Mouse (Mus musculus): Measurements from ENCODE around the gene Pak7. TPM values are rescaled to one million over a fixed set of nuclear protein-coding genes. Genes with fewer than 3 reads are reported as not detected.
"Not testable (repeated sequence)": the region's sequence is repeated elsewhere in the genome, so short reads cannot be mapped to it uniquely, and the experiment has no call there.

Gene Pak7
- polyA plus RNA-seq, 1 experiment from 2014 or later = 17.2 TPM

GRCm38 (mm10) chr2:136297371-136297770 lies 90.4 kb downstream of the Pak7 start:
- 79% methylated on average over 1 of the region's 1 CpGs for WGBS
- H3K4me1 ChIP-seq (replicated peaks; ENCODE audit: control insufficient read depth, insufficient read depth, low read length) = no peaks in the 10 kb centered on the region
- H3K27me3 ChIP-seq (ENCODE audit: control insufficient read depth, insufficient read depth, low read length) = no peaks in the 10 kb centered on the region
- H3K4me2 ChIP-seq (replicated peaks; ENCODE audit: low read depth, low read length) = no peak overlapping the region
- no peak overlapping the region for H3K9ac ChIP-seq (ENCODE audit: low read depth, low read length)
- ATAC-seq (ENCODE audit: low FRiP score) (no peak), DNase-seq (ENCODE audit: low spot score) (no peak)
- H3K36me3 ChIP-seq (ENCODE audit: control insufficient read depth, insufficient read depth, low read length) = no peaks in the 10 kb centered on the region
- no peak overlapping the region for H3K27ac ChIP-seq (ENCODE audit: low read depth, low read length)
- no peaks in the 10 kb centered on the region for H3K9me3 ChIP-seq (ENCODE audit: control insufficient read depth, low read length)
- no peak overlapping the region for H3K4me3 ChIP-seq (ENCODE audit: low read depth, low read length)

GRCm38 (mm10) chr2:136282043-136282442 lies 105.7 kb downstream of the Pak7 start:
- Histone ChIP-seq H3K4me1 (replicated peaks; ENCODE audit: control insufficient read depth, insufficient read depth, low read length) (no peaks in the 10 kb centered on the region), H3K4me2 (replicated peaks; ENCODE audit: low read depth, low read length) (no peak overlapping the region), H3K4me3 (ENCODE audit: low read depth, low read length) (no peak overlapping the region), H3K9me3 (ENCODE audit: control insufficient read depth, low read length) (no peaks in the 10 kb centered on the region), H3K9ac (ENCODE audit: low read depth, low read length) (no peak overlapping the region), H3K27ac (ENCODE audit: low read depth, low read length) (no peak overlapping the region), H3K27me3 (ENCODE audit: control insufficient read depth, insufficient read depth, low read length) (no peaks in the 10 kb centered on the region), H3K36me3 (ENCODE audit: control insufficient read depth, insufficient read depth, low read length) (no peaks in the 10 kb centered on the region)
- ATAC-seq (ENCODE audit: low FRiP score) (no peak), DNase-seq (ENCODE audit: low spot score) (no peak)
- WGBS = 81% methylated on average over 1 of the region's 1 CpGs

DNA sequence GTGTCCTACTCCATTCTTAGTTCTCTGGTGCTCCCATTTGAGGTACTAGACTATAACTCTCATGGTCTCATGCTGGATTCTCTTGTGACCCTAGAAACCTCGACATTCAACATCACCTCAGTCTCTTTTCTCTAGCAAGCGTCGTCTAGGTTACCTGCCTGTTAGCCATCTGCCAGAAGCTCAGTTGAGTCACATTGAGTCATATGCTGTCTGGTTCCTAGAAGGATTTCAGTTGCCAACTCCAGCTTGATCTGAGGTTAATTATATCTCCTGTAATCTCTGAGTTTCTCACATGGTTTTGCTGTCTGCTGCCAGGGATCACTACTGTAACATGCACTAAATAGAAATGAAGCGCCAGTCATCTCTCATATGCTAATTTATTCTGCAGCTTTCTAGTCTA lies 145.8 kb downstream of the Pak7 start:
- not testable (repeated sequence) for H3K4me3 ChIP-seq (ENCODE audit: low read depth, low read length); H3K27ac ChIP-seq (ENCODE audit: low read depth, low read length); H3K36me3 ChIP-seq (ENCODE audit: control insufficient read depth, insufficient read depth, low read length); H3K4me2 ChIP-seq (replicated peaks; ENCODE audit: low read depth, low read length); H3K4me1 ChIP-seq (replicated peaks; ENCODE audit: control insufficient read depth, insufficient read depth, low read length); H3K9ac ChIP-seq (ENCODE audit: low read depth, low read length); H3K27me3 ChIP-seq (ENCODE audit: control insufficient read depth, insufficient read depth, low read length); DNase-seq (ENCODE audit: low spot score); H3K9me3 ChIP-seq (ENCODE audit: control insufficient read depth, low read length); ATAC-seq (ENCODE audit: low FRiP score)
- 87% methylated on average over 4 of the region's 4 CpGs for WGBS

DNA sequence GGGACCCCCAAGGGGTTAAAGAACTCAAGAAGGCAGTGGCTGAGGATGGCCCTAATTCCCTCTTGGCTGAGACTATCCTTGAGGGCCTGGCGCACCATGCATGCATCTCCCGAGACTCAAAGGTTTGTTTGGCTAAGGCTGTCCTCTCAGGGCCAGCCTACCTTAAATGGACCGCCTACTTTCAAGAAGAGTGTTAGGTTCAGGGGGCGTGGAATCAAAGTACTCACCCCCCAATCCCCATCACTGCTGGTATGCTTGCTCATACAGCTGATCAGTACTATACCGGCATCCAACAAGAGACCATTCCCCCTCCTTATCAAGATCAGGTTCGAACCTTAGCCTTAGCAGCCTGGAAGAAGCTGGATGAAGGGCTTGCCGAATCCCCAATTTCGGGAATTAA lies 156.5 kb downstream of the Pak7 start:
- ATAC-seq (ENCODE audit: low FRiP score) (peak; percentile 17; the same call in 1 of the 2 replicates), DNase-seq (ENCODE audit: low spot score) (no peak)
- Histone ChIP-seq H3K9ac (ENCODE audit: low read depth, low read length) (no peak overlapping the region), H3K4me3 (ENCODE audit: low read depth, low read length) (no peak overlapping the region), H3K4me1 (replicated peaks; ENCODE audit: control insufficient read depth, insufficient read depth, low read length) (no peaks in the 10 kb centered on the region), H3K9me3 (ENCODE audit: control insufficient read depth, low read length) (no peaks in the 10 kb centered on the region), H3K27me3 (ENCODE audit: control insufficient read depth, insufficient read depth, low read length) (no peaks in the 10 kb centered on the region), H3K4me2 (replicated peaks; ENCODE audit: low read depth, low read length) (no peak overlapping the region), H3K27ac (ENCODE audit: low read depth, low read length) (no peak overlapping the region), H3K36me3 (ENCODE audit: control insufficient read depth, insufficient read depth, low read length) (no peaks in the 10 kb centered on the region)
- 89% methylated on average over 8 of the region's 8 CpGs for WGBS

GRCm38 (mm10) chr2:136204034-136204433 lies 183.7 kb downstream of the Pak7 start:
- no peak for DNase-seq (ENCODE audit: low spot score)
- Histone ChIP-seq H3K4me1 (replicated peaks; ENCODE audit: control insufficient read depth, insufficient read depth, low read length) (no peaks in the 10 kb centered on the region), H3K36me3 (ENCODE audit: control insufficient read depth, insufficient read depth, low read length) (no peaks in the 10 kb centered on the region), H3K9ac (ENCODE audit: low read depth, low read length) (no peak overlapping the region), H3K4me3 (ENCODE audit: low read depth, low read length) (no peak overlapping the region), H3K27ac (ENCODE audit: low read depth, low read length) (no peak overlapping the region), H3K4me2 (replicated peaks; ENCODE audit: low read depth, low read length) (no peak overlapping the region), H3K9me3 (ENCODE audit: control insufficient read depth, low read length) (no peaks in the 10 kb centered on the region), H3K27me3 (ENCODE audit: control insufficient read depth, insufficient read depth, low read length) (no peaks in the 10 kb centered on the region)
- WGBS = 87% methylated on average over 4 of the region's 4 CpGs
- ATAC-seq (ENCODE audit: low FRiP score) = no peak

- H3K27me3 ChIP-seq (ENCODE audit: control insufficient read depth, insufficient read depth, low read length) = no peaks in the 10 kb centered on the region
- no peak overlapping the region for H3K4me3 ChIP-seq (ENCODE audit: low read depth, low read length)
- WGBS = 81% methylated on average over 3 of the region's 3 CpGs
- no peak overlapping the region for H3K27ac ChIP-seq (ENCODE audit: low read depth, low read length)
- ATAC-seq (ENCODE audit: low FRiP score) (no peak), DNase-seq (ENCODE audit: low spot score) (no peak)
- no peaks in the 10 kb centered on the region for H3K4me1 ChIP-seq (replicated peaks; ENCODE audit: control insufficient read depth, insufficient read depth, low read length)
- no peak overlapping the region for H3K4me2 ChIP-seq (replicated peaks; ENCODE audit: low read depth, low read length)
- H3K9ac ChIP-seq (ENCODE audit: low read depth, low read length) = no peak overlapping the region
- H3K9me3 ChIP-seq (ENCODE audit: control insufficient read depth, low read length) = no peaks in the 10 kb centered on the region
- no peaks in the 10 kb centered on the region for H3K36me3 ChIP-seq (ENCODE audit: control insufficient read depth, insufficient read depth, low read length)
Observed at GRCm38 (mm10) chr2:136175030-136175429, 212.7 kb downstream of the Pak7 start.

- H3K4me3 ChIP-seq (ENCODE audit: low read depth, low read length) = no peak overlapping the region
- 85% methylated on average over 7 of the region's 7 CpGs for WGBS
- ATAC-seq (ENCODE audit: low FRiP score) = no peak
- no peaks in the 10 kb centered on the region for H3K9me3 ChIP-seq (ENCODE audit: control insufficient read depth, low read length)
- no peak overlapping the region for H3K27ac ChIP-seq (ENCODE audit: low read depth, low read length)
- no peaks in the 10 kb centered on the region for H3K27me3 ChIP-seq (ENCODE audit: control insufficient read depth, insufficient read depth, low read length)
- no peak for DNase-seq (ENCODE audit: low spot score)
- no peak overlapping the region for H3K9ac ChIP-seq (ENCODE audit: low read depth, low read length)
- no peaks in the 10 kb centered on the region for H3K36me3 ChIP-seq (ENCODE audit: control insufficient read depth, insufficient read depth, low read length)
- no peak overlapping the region for H3K4me2 ChIP-seq (replicated peaks; ENCODE audit: low read depth, low read length)
- no peaks in the 10 kb centered on the region for H3K4me1 ChIP-seq (replicated peaks; ENCODE audit: control insufficient read depth, insufficient read depth, low read length)
Observed at GRCm38 (mm10) chr2:136150752-136151151, 237.0 kb downstream of the Pak7 start.

GRCm38 (mm10) chr2:136149530-136149929 lies 238.2 kb downstream of the Pak7 start:
- no peak overlapping the region for H3K4me2 ChIP-seq (replicated peaks; ENCODE audit: low read depth, low read length)
- H3K9ac ChIP-seq (ENCODE audit: low read depth, low read length) = no peak overlapping the region
- ATAC-seq (ENCODE audit: low FRiP score) (peak; percentile 64; the same call in 1 of the 2 replicates), DNase-seq (ENCODE audit: low spot score) (peak; percentile 75)
- 41% methylated on average over 4 of the region's 4 CpGs for WGBS
- no peaks in the 10 kb centered on the region for H3K4me1 ChIP-seq (replicated peaks; ENCODE audit: control insufficient read depth, insufficient read depth, low read length)
- no peaks in the 10 kb centered on the region for H3K9me3 ChIP-seq (ENCODE audit: control insufficient read depth, low read length)
- no peak overlapping the region for H3K27ac ChIP-seq (ENCODE audit: low read depth, low read length)
- H3K36me3 ChIP-seq (ENCODE audit: control insufficient read depth, insufficient read depth, low read length) = no peaks in the 10 kb centered on the region
- H3K27me3 ChIP-seq (ENCODE audit: control insufficient read depth, insufficient read depth, low read length) = no peaks in the 10 kb centered on the region
- no peak overlapping the region for H3K4me3 ChIP-seq (ENCODE audit: low read depth, low read length)

DNA sequence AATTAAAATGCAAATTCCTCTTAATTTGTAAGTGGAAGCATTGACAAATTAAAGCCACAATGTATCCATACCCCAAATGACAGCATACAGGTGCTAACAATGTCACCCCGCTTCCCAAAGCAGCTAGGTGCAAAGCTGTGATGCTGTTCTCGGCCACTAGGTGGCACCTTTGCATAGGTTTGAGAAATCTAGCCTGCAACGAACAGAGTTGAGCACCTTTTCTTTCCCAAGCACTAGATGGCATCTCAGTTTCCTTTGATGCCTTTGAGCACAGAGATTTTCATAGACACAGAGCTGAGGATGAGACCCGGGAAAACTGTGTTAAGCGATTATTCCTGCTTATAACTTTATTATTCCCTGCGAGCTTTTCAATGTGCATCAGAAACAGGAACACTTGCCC lies 238.8 kb downstream of the Pak7 start:
- DNase-seq (ENCODE audit: low spot score) (peak; percentile 91), ATAC-seq (ENCODE audit: low FRiP score) (peak; percentile 88)
- H3K4me1 ChIP-seq (replicated peaks; ENCODE audit: control insufficient read depth, insufficient read depth, low read length) = no peaks in the 10 kb centered on the region
- WGBS = 7% methylated on average over 6 of the region's 6 CpGs
- no peak overlapping the region for H3K4me2 ChIP-seq (replicated peaks; ENCODE audit: low read depth, low read length)
- no peak overlapping the region for H3K4me3 ChIP-seq (ENCODE audit: low read depth, low read length)
- no peak overlapping the region for H3K9ac ChIP-seq (ENCODE audit: low read depth, low read length)
- H3K27ac ChIP-seq (ENCODE audit: low read depth, low read length) = no peak overlapping the region
- H3K36me3 ChIP-seq (ENCODE audit: control insufficient read depth, insufficient read depth, low read length) = no peaks in the 10 kb centered on the region
- H3K27me3 ChIP-seq (ENCODE audit: control insufficient read depth, insufficient read depth, low read length) = no peaks in the 10 kb centered on the region
- H3K9me3 ChIP-seq (ENCODE audit: control insufficient read depth, low read length) = no peaks in the 10 kb centered on the region

All from hindbrain, embryonic 11.5 days (tissue).